Mouse (Mus musculus): ENCODE measurements at regions not wholly inside any gene's neighbourhood (a gene's known extent, or its start where the extent isn't known, plus 50 kb on each side); places are given as distances from the start of the nearest gene placed in this dataset.

DNA sequence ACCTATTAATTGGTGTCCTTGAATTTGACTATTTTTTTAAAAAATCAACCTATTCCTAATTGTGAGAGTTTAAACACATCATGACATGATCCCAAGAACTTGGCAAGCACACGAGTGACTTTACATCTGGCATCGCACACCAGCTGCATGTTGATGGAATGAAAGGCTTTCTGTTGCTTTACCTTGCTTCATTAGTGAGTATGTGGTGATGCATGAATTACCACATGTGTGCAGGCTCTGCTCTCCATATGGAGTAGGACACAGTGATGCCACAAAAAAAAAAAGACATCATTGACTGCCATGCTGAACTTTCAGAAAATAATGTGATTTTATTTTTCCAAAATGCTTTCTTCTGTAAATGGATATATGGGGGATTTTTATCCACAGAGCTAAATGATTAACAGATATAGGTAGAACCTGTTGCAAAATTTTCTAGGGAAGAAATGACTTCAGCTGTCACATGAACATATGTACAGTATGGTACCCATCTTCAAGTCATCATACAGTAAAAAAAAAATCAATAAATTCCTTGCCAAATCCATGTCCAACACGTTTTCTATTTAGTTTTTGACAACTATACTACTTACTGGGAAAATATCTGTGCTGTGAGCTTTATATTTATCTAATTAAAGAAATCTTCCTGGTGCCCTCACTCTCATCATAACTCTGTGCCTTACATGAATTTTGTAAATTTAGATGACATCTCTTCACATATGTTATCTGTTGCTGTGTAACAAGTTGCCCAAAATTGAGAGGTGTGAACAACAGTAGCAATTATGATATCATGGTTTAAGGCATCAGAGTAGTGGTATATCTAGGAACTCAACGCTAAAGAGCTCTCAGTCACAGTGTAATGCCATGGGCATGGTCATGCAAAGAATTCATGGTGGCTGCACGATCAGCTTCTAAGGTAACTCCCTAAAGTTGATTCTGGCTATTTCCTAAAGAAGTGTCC lies 84.0 kb upstream of the Arrdc3 start:
- no peaks in the 10 kb centered on the region for H3K4me1 ChIP-seq
- no peaks in the 10 kb centered on the region for H3K27me3 ChIP-seq
- WGBS: 82% methylated on average over 5 of the region's 5 CpGs
- H3K36me3 ChIP-seq: no peaks in the 10 kb centered on the region
- H3K9me3 ChIP-seq (replicated peaks): no peaks in the 10 kb centered on the region
- H3K9ac ChIP-seq: no peak overlapping the region
- no peak overlapping the region for H3K4me2 ChIP-seq
- H3K27ac ChIP-seq: no peak overlapping the region
- ATAC-seq (replicated peaks; ENCODE audit: low FRiP score): no peak
- H3K4me3 ChIP-seq (replicated peaks): no peak overlapping the region

DNA sequence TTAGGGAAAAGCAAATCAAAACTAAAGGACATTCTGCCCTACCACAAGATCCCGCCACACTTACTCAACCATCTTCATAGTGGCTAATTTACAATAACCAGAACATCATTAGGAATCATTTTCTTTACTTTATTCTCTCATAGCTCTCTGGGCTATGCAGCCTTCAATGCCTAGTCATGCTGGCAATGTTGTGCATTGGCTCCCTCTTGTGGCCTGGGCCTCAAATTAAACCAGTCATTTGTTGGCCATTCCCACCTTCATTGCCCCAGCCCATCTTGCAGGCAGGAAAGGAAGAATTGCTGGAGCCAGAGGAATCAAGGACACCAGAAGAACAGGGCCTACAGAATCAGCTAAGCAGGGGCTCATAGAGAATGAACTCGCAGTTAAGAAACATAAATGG lies 77.0 kb upstream of the Arrdc3 start:
- Histone ChIP-seq H3K27me3 (no peaks in the 10 kb centered on the region), H3K9me3 (replicated peaks) (no peaks in the 10 kb centered on the region), H3K9ac (no peak overlapping the region), H3K4me2 (no peak overlapping the region), H3K4me3 (replicated peaks) (no peak overlapping the region), H3K36me3 (no peaks in the 10 kb centered on the region), H3K4me1 (no peaks in the 10 kb centered on the region), H3K27ac (no peak overlapping the region)
- peak; percentile 52; the same call in 1 of the 2 replicates for ATAC-seq (replicated peaks; ENCODE audit: low FRiP score)
- WGBS: 42% methylated on average over 2 of the region's 2 CpGs

DNA sequence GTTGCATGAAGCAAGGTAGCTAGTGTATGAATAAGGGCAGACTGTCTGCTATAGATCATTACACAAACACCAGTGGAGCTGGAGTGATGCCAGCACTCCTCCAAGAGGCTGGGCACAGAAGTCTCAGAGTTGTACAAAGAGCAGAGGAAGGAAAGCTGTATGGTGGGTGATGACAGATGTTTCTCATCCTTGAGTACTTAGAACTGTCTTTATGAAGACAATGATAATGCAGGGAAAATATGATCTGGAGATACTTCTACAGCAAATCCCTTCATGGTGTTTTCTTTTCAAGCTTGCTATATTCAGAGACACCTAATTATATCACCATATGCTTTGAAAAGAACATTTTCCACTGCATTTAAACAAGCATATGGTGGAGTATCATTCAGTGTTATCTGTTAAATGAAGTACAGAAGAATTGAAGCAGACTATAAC lies 56.1 kb upstream of the Arrdc3 start:
- Histone ChIP-seq H3K9me3 (replicated peaks) (no peaks in the 10 kb centered on the region), H3K27ac (no peak overlapping the region), H3K36me3 (no peaks in the 10 kb centered on the region), H3K4me1 (no peaks in the 10 kb centered on the region), H3K27me3 (no peaks in the 10 kb centered on the region), H3K4me2 (no peak overlapping the region), H3K9ac (no peak overlapping the region), H3K4me3 (replicated peaks) (no peak overlapping the region)
- ATAC-seq (replicated peaks; ENCODE audit: low FRiP score): no peak
